Mouse (Mus musculus): ENCODE measurements around the gene Cyp17a1. TPM values are rescaled to one million over a fixed set of nuclear protein-coding genes. Genes with fewer than 3 reads are reported as not detected.

Cyp17a1 gene
- polyA plus RNA-seq, 1 experiment = not detected

DNA sequence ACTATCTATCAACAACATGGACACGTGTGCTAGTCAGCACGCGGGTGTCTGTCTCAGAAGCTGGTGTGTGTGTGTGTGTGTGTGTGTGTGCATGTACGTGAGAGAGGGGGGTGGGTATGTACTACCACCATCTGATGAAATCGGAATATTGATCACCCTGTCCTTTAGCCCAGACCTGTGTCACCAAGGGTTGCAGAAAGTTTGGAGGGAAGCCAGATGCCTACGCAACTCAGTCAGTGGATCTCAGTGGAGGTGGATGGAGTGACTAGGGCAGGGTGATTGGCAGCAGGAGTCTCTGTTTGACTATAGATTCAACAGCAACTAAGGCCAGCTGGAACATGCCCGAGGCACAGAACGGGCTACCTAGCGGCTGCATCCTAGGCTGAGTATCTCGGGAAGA is 4.7 kb downstream of the Cyp17a1 start:
- DNase-seq (ENCODE audit: low read depth) = no peak
- no peak for TF ChIP-seq POLR2A (IDR thresholded peaks at IDR 0.05; ENCODE audit: borderline replicate concordance, extremely low read depth, insufficient read depth, insufficient read length, poor library complexity, severe bottlenecking)
- no peak for TF ChIP-seq CTCF (IDR thresholded peaks at IDR 0.05; ENCODE audit: borderline replicate concordance, extremely low read depth, insufficient read depth, insufficient read length)

DNA sequence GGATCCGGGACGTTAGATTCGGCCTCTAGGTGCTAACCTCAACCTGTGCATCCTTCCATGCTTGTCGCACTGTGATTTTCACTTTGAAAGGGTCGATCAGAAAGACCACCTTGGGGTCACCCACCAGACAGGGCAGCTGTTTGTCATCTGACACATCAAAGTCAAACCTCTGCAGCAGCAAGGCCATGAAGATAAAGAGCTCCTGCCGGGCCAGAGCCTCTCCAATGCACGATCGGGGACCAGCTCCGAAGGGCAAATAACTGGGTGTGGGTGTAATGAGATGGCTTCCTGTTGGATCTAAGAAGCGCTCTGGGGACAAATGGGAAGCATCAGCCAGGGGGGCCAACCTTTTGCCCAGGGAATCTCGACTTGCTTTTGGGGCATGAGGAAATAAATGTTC is 5.7 kb downstream of the Cyp17a1 start:
- no peak for DNase-seq (ENCODE audit: low read depth)
- TF ChIP-seq POLR2A (IDR thresholded peaks at IDR 0.05; ENCODE audit: borderline replicate concordance, extremely low read depth, insufficient read depth, insufficient read length, poor library complexity, severe bottlenecking) (no peak), CTCF (IDR thresholded peaks at IDR 0.05; ENCODE audit: borderline replicate concordance, extremely low read depth, insufficient read depth, insufficient read length) (no peak)

DNA sequence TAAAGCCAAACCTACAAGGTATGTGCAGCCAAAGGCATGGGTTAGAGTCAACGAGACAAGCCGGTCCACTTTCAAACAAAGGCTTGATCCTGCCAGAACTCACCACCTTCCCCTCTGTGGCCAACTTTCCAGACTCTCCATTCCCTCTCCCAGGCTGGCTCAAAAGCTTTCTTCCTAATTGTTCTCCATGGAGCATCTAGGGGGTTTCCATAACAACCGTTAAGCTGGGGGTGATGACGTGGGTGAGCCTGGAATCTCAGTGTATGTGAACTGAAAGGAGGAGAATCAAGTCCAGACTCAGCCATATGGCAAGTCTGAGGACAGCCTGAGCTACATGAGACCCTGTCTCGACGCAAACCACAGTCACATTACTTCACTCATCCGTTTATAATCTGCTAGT is 7.5 kb downstream of the Cyp17a1 start:
- TF ChIP-seq CTCF (IDR thresholded peaks at IDR 0.05; ENCODE audit: borderline replicate concordance, extremely low read depth, insufficient read depth, insufficient read length) = no peak
- TF ChIP-seq POLR2A (IDR thresholded peaks at IDR 0.05; ENCODE audit: borderline replicate concordance, extremely low read depth, insufficient read depth, insufficient read length, poor library complexity, severe bottlenecking) = no peak
- DNase-seq (ENCODE audit: low read depth) = peak; percentile 70

DNA sequence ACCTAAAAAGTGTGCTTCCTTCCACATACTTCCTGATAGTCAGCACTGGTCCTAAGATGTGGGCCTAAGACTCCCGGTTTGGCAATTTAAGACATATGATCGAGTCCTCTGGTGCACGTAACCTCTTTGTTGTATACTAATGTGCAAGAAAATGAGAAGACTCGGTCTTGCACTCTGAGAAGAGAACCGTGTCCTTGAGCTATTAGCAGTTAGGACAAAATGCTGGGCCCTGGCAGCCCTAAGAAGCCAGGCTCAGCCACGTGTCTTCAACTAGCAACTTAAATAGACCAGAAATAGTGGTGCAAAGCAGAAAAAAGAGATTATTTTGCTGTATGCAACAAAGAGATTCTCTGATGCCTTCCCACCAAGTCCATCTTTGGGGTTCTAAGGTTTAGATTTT is 10.2 kb downstream of the Cyp17a1 start:
- TF ChIP-seq CTCF (IDR thresholded peaks at IDR 0.05; ENCODE audit: borderline replicate concordance, extremely low read depth, insufficient read depth, insufficient read length) = no peak
- no peak for TF ChIP-seq POLR2A (IDR thresholded peaks at IDR 0.05; ENCODE audit: borderline replicate concordance, extremely low read depth, insufficient read depth, insufficient read length, poor library complexity, severe bottlenecking)
- DNase-seq (ENCODE audit: low read depth) = no peak

DNA sequence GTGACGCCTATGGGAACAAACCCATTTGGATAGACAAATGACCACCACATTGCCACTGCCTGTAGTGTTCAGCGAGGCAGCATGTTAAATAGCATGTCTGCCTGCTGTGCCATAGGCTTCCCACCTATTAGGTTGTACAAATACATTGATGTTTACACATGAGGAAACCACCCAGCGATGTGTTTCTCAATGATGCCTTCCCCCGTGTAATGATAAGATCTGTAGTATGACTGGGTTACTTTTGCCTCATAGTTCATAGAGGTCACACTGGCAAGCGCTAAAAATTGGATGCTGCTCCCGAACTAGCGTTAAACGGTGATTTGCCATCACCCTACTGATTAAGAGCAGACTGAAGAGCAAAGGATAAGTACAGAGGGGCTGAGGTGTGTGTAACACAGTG is 10.8 kb downstream of the Cyp17a1 start:
- DNase-seq (ENCODE audit: low read depth) = no peak
- TF ChIP-seq CTCF (IDR thresholded peaks at IDR 0.05; ENCODE audit: borderline replicate concordance, extremely low read depth, insufficient read depth, insufficient read length) (no peak), POLR2A (IDR thresholded peaks at IDR 0.05; ENCODE audit: borderline replicate concordance, extremely low read depth, insufficient read depth, insufficient read length, poor library complexity, severe bottlenecking) (no peak)

DNA sequence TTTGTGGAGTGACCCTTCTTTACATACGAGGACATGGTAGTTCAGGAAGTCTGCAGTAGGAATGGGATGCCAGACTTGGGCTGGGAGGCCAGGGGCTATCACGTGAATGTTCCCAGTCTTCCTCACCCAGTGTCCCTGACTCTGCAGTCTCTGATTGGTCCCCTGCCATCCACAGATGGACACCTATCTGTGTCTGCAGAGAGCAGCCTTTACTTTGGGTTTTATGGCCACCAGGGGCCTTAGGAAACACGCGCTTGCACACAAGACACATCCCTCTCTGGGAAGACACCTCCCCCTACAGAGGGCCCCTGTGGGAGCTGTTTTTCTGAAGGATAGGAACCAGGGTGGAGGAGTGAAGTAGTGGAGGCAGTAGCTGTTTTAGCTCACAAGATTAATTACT is 11.5 kb downstream of the Cyp17a1 start:
- TF ChIP-seq POLR2A (IDR thresholded peaks at IDR 0.05; ENCODE audit: borderline replicate concordance, extremely low read depth, insufficient read depth, insufficient read length, poor library complexity, severe bottlenecking) (no peak), CTCF (IDR thresholded peaks at IDR 0.05; ENCODE audit: borderline replicate concordance, extremely low read depth, insufficient read depth, insufficient read length) (no peak)
- no peak for DNase-seq (ENCODE audit: low read depth)

DNA sequence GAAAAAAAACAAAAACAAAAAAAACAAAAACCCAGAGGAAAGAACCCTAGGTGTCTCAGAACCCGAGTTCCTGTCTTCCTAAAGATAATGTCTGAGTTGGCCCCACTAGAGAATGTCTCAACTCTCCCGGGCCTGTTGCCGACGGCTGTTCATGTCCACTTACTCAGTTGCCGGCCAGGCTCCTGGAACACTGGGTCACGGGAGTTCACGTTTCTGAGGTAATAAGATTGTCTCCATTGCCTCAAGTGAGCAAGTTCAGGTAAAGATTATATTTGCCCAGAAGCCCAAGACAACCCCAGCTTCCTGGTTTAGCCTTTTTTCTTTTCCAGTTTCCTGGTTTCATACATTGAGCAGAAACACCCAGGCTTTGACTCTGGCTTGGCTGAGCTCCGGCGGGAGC is 14.1 kb downstream of the Cyp17a1 start:
- TF ChIP-seq POLR2A (IDR thresholded peaks at IDR 0.05; ENCODE audit: borderline replicate concordance, extremely low read depth, insufficient read depth, insufficient read length, poor library complexity, severe bottlenecking) (no peak), CTCF (IDR thresholded peaks at IDR 0.05; ENCODE audit: borderline replicate concordance, extremely low read depth, insufficient read depth, insufficient read length) (no peak)
- no peak for DNase-seq (ENCODE audit: low read depth)

DNA sequence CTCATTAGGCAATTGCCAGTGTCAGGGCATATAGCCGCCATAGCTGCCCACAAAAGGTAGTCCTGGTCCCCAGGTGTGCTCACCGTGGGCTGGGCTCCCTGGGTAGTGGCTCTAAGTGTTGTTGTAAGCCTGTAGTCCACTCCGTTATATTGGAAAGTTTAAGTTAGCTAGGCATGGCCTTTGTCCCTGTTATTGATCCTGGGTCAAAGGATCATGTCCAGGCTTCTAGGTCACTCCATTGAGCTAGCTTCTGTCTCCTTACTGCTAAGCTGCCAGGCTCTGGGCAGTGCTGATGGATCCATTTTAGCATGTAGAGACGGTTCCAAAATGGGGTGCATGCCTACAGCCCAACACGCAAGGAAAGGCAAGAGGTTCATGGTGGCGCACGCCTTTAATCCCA is 14.6 kb downstream of the Cyp17a1 start:
- no peak for TF ChIP-seq POLR2A (IDR thresholded peaks at IDR 0.05; ENCODE audit: borderline replicate concordance, extremely low read depth, insufficient read depth, insufficient read length, poor library complexity, severe bottlenecking)
- TF ChIP-seq CTCF (IDR thresholded peaks at IDR 0.05; ENCODE audit: borderline replicate concordance, extremely low read depth, insufficient read depth, insufficient read length) = no peak
- no peak for DNase-seq (ENCODE audit: low read depth)

DNA sequence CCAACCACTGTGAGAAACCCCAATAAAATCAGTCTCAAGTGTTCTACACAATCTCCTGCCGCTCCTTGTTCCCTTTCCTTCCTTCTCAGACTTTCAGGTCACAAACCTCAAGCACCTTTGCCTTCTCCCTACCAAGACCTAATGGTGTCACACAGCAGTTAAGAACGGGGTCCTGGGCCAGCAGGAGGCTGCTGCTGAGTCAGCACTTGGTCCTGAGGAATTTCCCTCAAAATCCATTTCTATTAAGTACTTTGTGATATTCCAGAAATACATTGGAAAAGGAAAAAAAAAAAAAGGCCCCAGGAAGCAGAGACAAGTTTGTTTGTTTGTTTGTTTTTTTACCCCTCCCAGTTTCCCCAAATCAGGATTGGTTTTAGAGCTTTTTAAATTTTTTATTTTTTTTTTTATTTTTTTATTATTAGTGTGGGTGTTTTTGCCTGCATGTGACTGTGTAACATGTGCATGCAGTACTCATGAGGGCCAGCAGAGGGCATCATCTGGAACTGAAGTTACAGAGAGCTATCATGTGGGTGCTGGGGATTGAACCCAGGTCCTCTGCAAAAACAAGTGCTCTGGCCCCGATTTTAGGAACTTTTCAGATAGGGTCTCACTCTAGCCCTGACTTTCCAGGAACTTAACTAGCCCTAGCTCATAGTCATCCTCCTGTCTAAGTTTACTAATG is 15.5 kb downstream of the Cyp17a1 start:
- no peak for DNase-seq (ENCODE audit: low read depth)
- peak; percentile 57; the same call in 1 of the 2 replicates for TF ChIP-seq CTCF (IDR thresholded peaks at IDR 0.05; ENCODE audit: borderline replicate concordance, extremely low read depth, insufficient read depth, insufficient read length)
- no peak for TF ChIP-seq POLR2A (IDR thresholded peaks at IDR 0.05; ENCODE audit: borderline replicate concordance, extremely low read depth, insufficient read depth, insufficient read length, poor library complexity, severe bottlenecking)

DNA sequence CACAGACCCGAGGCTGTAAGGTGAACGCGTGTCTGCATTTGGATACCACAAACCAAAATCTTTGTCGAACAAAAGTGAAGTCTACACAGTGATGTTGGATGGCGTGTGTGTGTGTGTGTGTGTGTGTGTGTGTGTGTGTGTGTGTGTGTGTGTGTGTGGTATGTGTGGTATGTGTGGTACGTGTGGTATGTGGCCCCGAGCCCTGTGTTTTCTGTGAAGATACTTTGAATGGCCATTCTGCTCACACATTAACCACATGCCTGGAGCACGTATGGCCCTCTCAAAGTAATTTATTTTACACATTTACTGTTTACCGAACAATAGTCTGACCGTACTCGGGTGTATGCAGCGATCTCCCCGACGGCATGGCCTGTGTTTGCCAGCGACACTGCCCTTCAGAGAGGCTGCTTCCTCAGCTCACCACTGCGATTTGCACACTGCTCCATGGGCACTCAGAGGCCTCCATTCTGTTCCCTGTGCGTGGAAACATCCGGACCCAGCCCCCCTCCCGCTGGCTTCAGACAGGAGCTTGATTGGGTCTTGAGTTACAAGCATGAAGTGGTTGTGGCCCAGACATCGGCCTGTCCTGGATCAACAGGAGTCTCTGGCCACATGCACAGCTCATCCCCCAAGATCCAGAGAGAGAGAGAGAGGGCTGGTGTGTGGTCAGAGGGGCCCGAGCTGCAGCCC is 16.7 kb downstream of the Cyp17a1 start:
- no peak for DNase-seq (ENCODE audit: low read depth)
- TF ChIP-seq CTCF (IDR thresholded peaks at IDR 0.05; ENCODE audit: borderline replicate concordance, extremely low read depth, insufficient read depth, insufficient read length) (no peak), POLR2A (IDR thresholded peaks at IDR 0.05; ENCODE audit: borderline replicate concordance, extremely low read depth, insufficient read depth, insufficient read length, poor library complexity, severe bottlenecking) (no peak)

DNA sequence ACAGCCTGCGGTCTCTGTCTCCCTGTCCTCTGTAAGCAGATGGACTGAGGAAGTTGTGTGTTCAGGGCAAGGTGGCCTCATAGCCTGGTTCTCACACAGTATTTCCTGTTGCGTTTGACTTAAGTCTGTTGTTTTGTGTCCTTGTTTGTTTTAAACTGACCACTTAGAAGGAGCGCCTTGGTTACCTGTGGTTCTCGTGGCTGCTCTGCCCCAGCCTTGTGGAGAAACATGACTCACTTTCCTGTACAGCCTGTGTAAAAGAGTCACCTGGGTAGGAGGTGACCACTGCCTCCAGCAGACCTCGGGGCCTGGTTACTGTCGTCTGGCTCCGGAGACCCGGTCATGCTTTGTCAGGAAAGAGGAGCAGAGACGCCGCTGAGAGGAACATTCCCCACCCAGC is 17.3 kb downstream of the Cyp17a1 start:
- TF ChIP-seq POLR2A (IDR thresholded peaks at IDR 0.05; ENCODE audit: borderline replicate concordance, extremely low read depth, insufficient read depth, insufficient read length, poor library complexity, severe bottlenecking) (no peak), CTCF (IDR thresholded peaks at IDR 0.05; ENCODE audit: borderline replicate concordance, extremely low read depth, insufficient read depth, insufficient read length) (no peak)
- no peak for DNase-seq (ENCODE audit: low read depth)
